Mouse (Mus musculus) CH12.LX (cell line): ENCODE results near the gene Gng8.

Experiments
- CTCF ChIP-seq, 2 experiments: IDR thresholded peaks in 1 of 2; conservative IDR thresholded peaks in 1 of 2; 2 replicates each; pipeline ENCODE4 v1.5.1; 2011 to 2012; ENCODE audit warnings: low read depth in 2 of 2, low read length in 2 of 2, improper control_type of control experiment in 1 of 2, inconsistent platforms in 1 of 2, mild to moderate bottlenecking in 1 of 2, moderate library complexity in 1 of 2
- EP300 ChIP-seq: IDR thresholded peaks from 2 replicates; pipeline ENCODE4 v1.6.1; 2011; ENCODE audit warnings: low read length, improper control_type of control experiment
- HCFC1 ChIP-seq: IDR thresholded peaks from 2 replicates; pipeline ENCODE4 v1.6.1; 2012; ENCODE audit warnings: low read depth, mild to moderate bottlenecking, inconsistent platforms, low read length, improper control_type of control experiment
- JUN ChIP-seq: IDR thresholded peaks from 2 replicates; pipeline ENCODE4 v1.6.1; 2011; ENCODE audit warnings: low read depth, mild to moderate bottlenecking, low read length, improper control_type of control experiment, moderate library complexity; ENCODE audit not compliant: insufficient read depth
- MAZ ChIP-seq: IDR thresholded peaks from 2 replicates; pipeline ENCODE4 v1.6.1; 2012; ENCODE audit warnings: low read depth, mild to moderate bottlenecking, inconsistent platforms, low read length, improper control_type of control experiment, moderate library complexity
- MEF2A ChIP-seq: IDR thresholded peaks from 2 replicates; pipeline ENCODE4 v1.6.1; 2014; ENCODE audit warnings: low read depth, mild to moderate bottlenecking, inconsistent platforms, low read length, improper control_type of control experiment, borderline replicate concordance
- MYC ChIP-seq: IDR thresholded peaks from 2 replicates; pipeline ENCODE4 v1.6.1; 2011; ENCODE audit warnings: low read depth, mild to moderate bottlenecking, improper control_type of control experiment, low read length
- NELFE ChIP-seq: IDR thresholded peaks from 2 replicates; pipeline ENCODE4 v1.6.1; 2011; ENCODE audit warnings: low read depth, low read length, improper control_type of control experiment
- POLR2A ChIP-seq: IDR thresholded peaks from 2 replicates; pipeline ENCODE4 v1.6.1; 2011; ENCODE audit warnings: low read depth, mild to moderate bottlenecking, improper control_type of control experiment, low read length
- POLR2AphosphoS2 ChIP-seq: IDR thresholded peaks from 2 replicates; pipeline ENCODE4 v1.6.1; 2011; ENCODE audit warnings: low read depth, low read length, improper control_type of control experiment
- TCF12 ChIP-seq: IDR thresholded peaks from 2 replicates; pipeline ENCODE4 v1.6.1; 2014; ENCODE audit warnings: low read depth, mild to moderate bottlenecking, inconsistent platforms, low read length, improper control_type of control experiment
- USF1 ChIP-seq: IDR thresholded peaks from 2 replicates; pipeline ENCODE4 v1.6.1; 2014; ENCODE audit warnings: low read depth, mild to moderate bottlenecking, inconsistent platforms, low read length, improper control_type of control experiment
- ZKSCAN1 ChIP-seq: IDR thresholded peaks from 2 replicates; pipeline ENCODE4 v1.6.1; 2012; ENCODE audit warnings: low read depth, inconsistent platforms, low read length, improper control_type of control experiment, borderline replicate concordance

- no peak for TF ChIP-seq MAZ
- no peak for TF ChIP-seq CTCF (conservative IDR thresholded peaks at IDR 0.05 in 1 of 2, IDR thresholded peaks at IDR 0.05 in 1 of 2; ENCODE audit: low read depth in 2 of 2, low read length in 2 of 2)
- TF ChIP-seq ZKSCAN1: no peak
- TF ChIP-seq POLR2AphosphoS2: no peak
- TF ChIP-seq POLR2A: no peak
- TF ChIP-seq EP300: no peak
- no peak for TF ChIP-seq MYC
- TF ChIP-seq NELFE: no peak
- TF ChIP-seq USF1: no peak
- no peak for TF ChIP-seq MEF2A
- TF ChIP-seq HCFC1: no peak
- TF ChIP-seq JUN: no peak
- TF ChIP-seq TCF12: no peak
Observed at GRCm38 (mm10) chr7:16919395-16920149, 28.0 kb downstream of the Gng8 start.
